Mouse (Mus musculus) liver, embryonic 15.5 days (tissue): ENCODE results near the gene Acsl3. TPM values are rescaled to one million over a fixed set of nuclear protein-coding genes. Genes with fewer than 3 reads are reported as not detected.

Experiments
- ATAC-seq: fragments of 200-750 bp; cut with Nextera tagmentation; 2 replicates; pipeline ENCODE4 v1.8.0; 2017; ENCODE audit warnings: moderate number of reproducible peaks, mild to moderate bottlenecking, moderate library complexity; ENCODE audit not compliant: insufficient read depth
- H3K27ac ChIP-seq: fragments of 300-500 bp; sonication (generic); replicated peaks from 2 replicates; pipeline ENCODE4 v1.5.1; 2015; ENCODE audit warnings: mild to moderate bottlenecking, inconsistent platforms
- H3K27me3 ChIP-seq: fragments of 300-500 bp; sonication (generic); 2 replicates; pipeline ENCODE4 v1.6.1; 2015; ENCODE audit warnings: mild to moderate bottlenecking, inconsistent platforms
- H3K36me3 ChIP-seq: fragments of 300-500 bp; sonication (generic); replicated peaks from 2 replicates; pipeline ENCODE4 v1.6.1; 2015; ENCODE audit warnings: moderate library complexity, mild to moderate bottlenecking, inconsistent platforms
- H3K4me1 ChIP-seq: fragments of 300-500 bp; sonication (generic); replicated peaks from 2 replicates; pipeline ENCODE4 v1.6.1; 2015; ENCODE audit warnings: inconsistent platforms
- H3K4me2 ChIP-seq: fragments of 300-500 bp; sonication (generic); 2 replicates; pipeline ENCODE4 v1.6.1; 2015; ENCODE audit warnings: moderate library complexity, mild to moderate bottlenecking, inconsistent platforms
- H3K4me3 ChIP-seq: fragments of 300-500 bp; sonication (generic); replicated peaks from 2 replicates; pipeline ENCODE4 v1.5.1; 2015; ENCODE audit warnings: mild to moderate bottlenecking, inconsistent platforms
- H3K9ac ChIP-seq: fragments of 300-500 bp; sonication (generic); 2 replicates; pipeline ENCODE4 v1.6.1; 2015; ENCODE audit warnings: moderate library complexity, mild to moderate bottlenecking, inconsistent platforms
- H3K9me3 ChIP-seq: fragments of 300-500 bp; sonication (generic); replicated peaks from 2 replicates; pipeline ENCODE4 v1.6.1; 2016; ENCODE audit warnings: inconsistent platforms
- WGBS: fragments of 180-500 bp; shearing (Covaris S2); methylation state at CpG from one replicate; pipeline ENCODE4 v1.1.7; 2015; ENCODE audit warnings: mixed read lengths; ENCODE audit not compliant: insufficient replicate concordance; 5-methylcytosine and 5-hydroxymethylcytosine counted together
- polyA plus RNA-seq: library from polyadenylated mRNA; unstranded; fragments of >200 nt; fragmentation: Nextera tagmentation; extraction: Ambion mirVana; gene quantifications from 2 replicates; pipeline ENCODE4 v1.2.1, GENCODE M21; 2015

The Acsl3 gene
- polyA plus RNA-seq, 1 experiment from 2014 or later = 21.1 TPM

GRCm38 (mm10) chr1:78724458-78725190 is 67.0 kb downstream of the Acsl3 start:
- 12% methylated on average over 17 of the region's 17 CpGs for WGBS

GRCm38 (mm10) chr1:78725191-78725490 is 67.5 kb downstream of the Acsl3 start:
- Histone ChIP-seq H3K27me3 (no peaks in the 10 kb centered on the region), H3K9me3 (no peaks in the 10 kb centered on the region), H3K9ac (no peak overlapping the region), H3K4me2 (no peak overlapping the region), H3K36me3 (no peaks in the 10 kb centered on the region), H3K4me1 (no peaks in the 10 kb centered on the region), H3K4me3 (no peak overlapping the region), H3K27ac (no peak overlapping the region)
- 22% methylated on average over 3 of the region's 3 CpGs for WGBS
- no peak for ATAC-seq

More at GRCm38 (mm10) chr1:78724458-78725190, 67.0 kb downstream of the Acsl3 start:
- H3K27ac ChIP-seq = no peak overlapping the region
- no peaks in the 10 kb centered on the region for H3K4me1 ChIP-seq
- no peaks in the 10 kb centered on the region for H3K36me3 ChIP-seq
- no peak overlapping the region for H3K4me2 ChIP-seq
- no peak overlapping the region for H3K9ac ChIP-seq
- H3K4me3 ChIP-seq = no peak overlapping the region
- no peaks in the 10 kb centered on the region for H3K27me3 ChIP-seq
- no peaks in the 10 kb centered on the region for H3K9me3 ChIP-seq
- no peak for ATAC-seq

- Histone ChIP-seq H3K9me3 (no peaks in the 10 kb centered on the region), H3K36me3 (no peaks in the 10 kb centered on the region), H3K4me3 (no peak overlapping the region), H3K4me1 (no peaks in the 10 kb centered on the region), H3K27me3 (no peaks in the 10 kb centered on the region), H3K27ac (no peak overlapping the region), H3K9ac (no peak overlapping the region), H3K4me2 (no peak overlapping the region)
- no peak for ATAC-seq
- WGBS = 61% methylated on average over 6 of the region's 6 CpGs
These were observed 68.1 kb downstream of the Acsl3 start for GRCm38 (mm10) chr1:78725617-78726223.

- Histone ChIP-seq H3K4me1 (no peaks in the 10 kb centered on the region), H3K9ac (no peak overlapping the region), H3K27me3 (no peaks in the 10 kb centered on the region), H3K36me3 (no peaks in the 10 kb centered on the region), H3K9me3 (no peaks in the 10 kb centered on the region), H3K4me3 (no peak overlapping the region), H3K4me2 (no peak overlapping the region), H3K27ac (no peak overlapping the region)
- WGBS = 60% methylated on average over 9 of the region's 9 CpGs
- ATAC-seq = no peak
These were observed 72.6 kb downstream of the Acsl3 start for GRCm38 (mm10) chr1:78730114-78730720.

- Histone ChIP-seq H3K9ac (no peak overlapping the region), H3K4me1 (no peaks in the 10 kb centered on the region), H3K36me3 (no peaks in the 10 kb centered on the region), H3K4me3 (no peak overlapping the region), H3K27me3 (no peaks in the 10 kb centered on the region), H3K9me3 (no peaks in the 10 kb centered on the region), H3K27ac (no peak overlapping the region), H3K4me2 (no peak overlapping the region)
- 65% methylated on average over 9 of the region's 9 CpGs for WGBS
- ATAC-seq = no peak
These were observed 74.7 kb downstream of the Acsl3 start for GRCm38 (mm10) chr1:78732290-78732689.

- Histone ChIP-seq H3K4me2 (no peak overlapping the region), H3K27ac (no peak overlapping the region), H3K27me3 (no peaks in the 10 kb centered on the region), H3K4me3 (no peak overlapping the region), H3K36me3 (no peaks in the 10 kb centered on the region), H3K9ac (no peak overlapping the region), H3K4me1 (no peaks in the 10 kb centered on the region), H3K9me3 (no peaks in the 10 kb centered on the region)
- 47% methylated on average over 17 of the region's 17 CpGs for WGBS
- no peak for ATAC-seq
These were observed 76.8 kb downstream of the Acsl3 start for GRCm38 (mm10) chr1:78734261-78735000.

GRCm38 (mm10) chr1:78737646-78738045 is 80.0 kb downstream of the Acsl3 start:
- H3K36me3 ChIP-seq = no peaks in the 10 kb centered on the region
- 63% methylated on average over 5 of the region's 5 CpGs for WGBS
- no peaks in the 10 kb centered on the region for H3K27me3 ChIP-seq
- no peak for ATAC-seq
- no peaks in the 10 kb centered on the region for H3K4me1 ChIP-seq
- no peak overlapping the region for H3K27ac ChIP-seq
- no peaks in the 10 kb centered on the region for H3K9me3 ChIP-seq
- no peak overlapping the region for H3K4me2 ChIP-seq
- H3K4me3 ChIP-seq = no peak overlapping the region
- no peak overlapping the region for H3K9ac ChIP-seq

GRCm38 (mm10) chr1:78740676-78741075 is 83.1 kb downstream of the Acsl3 start:
- WGBS = 82% methylated on average over 11 of the region's 11 CpGs

DNA sequence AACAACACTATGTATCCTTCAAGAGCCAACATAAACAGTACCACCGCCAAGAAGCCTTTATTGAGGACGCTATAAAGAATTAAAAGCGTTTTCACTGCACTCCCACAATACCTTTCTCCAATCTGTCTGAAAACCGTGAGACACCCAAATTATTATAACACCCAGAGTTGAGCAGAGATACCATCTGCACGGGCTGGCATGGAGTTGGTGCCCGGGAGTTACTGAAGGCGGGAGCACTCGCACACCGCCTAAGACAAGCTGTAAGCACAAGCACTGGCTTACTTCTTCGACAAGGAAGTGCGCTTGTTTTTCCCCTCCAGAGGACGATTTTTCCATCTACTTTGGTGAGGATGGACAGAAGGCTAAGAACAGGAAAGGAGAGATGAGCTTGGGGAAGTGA is 84.6 kb downstream of the Acsl3 start:
- ATAC-seq = no peak
- Histone ChIP-seq H3K4me2 (no peak overlapping the region), H3K4me1 (no peaks in the 10 kb centered on the region), H3K36me3 (no peaks in the 10 kb centered on the region), H3K4me3 (no peak overlapping the region), H3K9me3 (no peaks in the 10 kb centered on the region), H3K27ac (no peak overlapping the region), H3K27me3 (no peaks in the 10 kb centered on the region), H3K9ac (no peak overlapping the region)
- WGBS = 73% methylated on average over 12 of the region's 12 CpGs

More at GRCm38 (mm10) chr1:78740676-78741075, 83.1 kb downstream of the Acsl3 start:
- H3K27ac ChIP-seq = no peak overlapping the region
- ATAC-seq = no peak
- H3K4me1 ChIP-seq = no peaks in the 10 kb centered on the region
- no peak overlapping the region for H3K4me2 ChIP-seq
- H3K9ac ChIP-seq = no peak overlapping the region
- H3K27me3 ChIP-seq = no peaks in the 10 kb centered on the region
- no peak overlapping the region for H3K4me3 ChIP-seq
- no peaks in the 10 kb centered on the region for H3K36me3 ChIP-seq
- no peaks in the 10 kb centered on the region for H3K9me3 ChIP-seq

GRCm38 (mm10) chr1:78743318-78743717 is 85.7 kb downstream of the Acsl3 start:
- WGBS = 77% methylated on average over 4 of the region's 4 CpGs

DNA sequence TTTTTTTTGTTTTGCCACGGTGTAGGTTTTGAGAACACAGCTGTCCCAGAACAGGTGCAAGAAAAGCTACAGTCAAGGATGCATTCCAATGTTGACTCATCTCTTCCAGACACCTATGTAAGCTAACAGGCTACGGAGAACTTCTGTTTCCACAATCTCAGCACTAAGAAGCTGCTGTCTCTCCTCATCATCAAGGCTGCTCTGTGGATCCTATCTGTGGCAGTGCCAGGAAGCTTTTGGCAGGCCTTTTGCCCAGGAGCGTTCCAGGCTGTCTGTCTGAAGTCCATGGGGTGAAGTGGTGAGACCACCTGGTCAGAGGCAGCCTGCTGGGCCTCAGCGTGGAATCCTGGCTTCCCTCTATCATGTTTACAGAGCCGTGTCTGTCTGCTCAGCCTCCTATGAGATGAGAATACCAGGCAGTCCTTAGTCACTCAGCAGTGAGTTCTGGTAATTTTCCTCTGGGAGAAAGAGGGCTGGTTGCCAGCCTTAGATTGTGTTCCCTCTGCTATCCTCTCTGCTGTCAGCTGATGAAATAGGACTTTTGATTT is 87.7 kb downstream of the Acsl3 start:
- H3K27ac ChIP-seq = no peak overlapping the region
- H3K36me3 ChIP-seq = no peaks in the 10 kb centered on the region
- H3K4me1 ChIP-seq = no peaks in the 10 kb centered on the region
- no peak for ATAC-seq
- no peak overlapping the region for H3K9ac ChIP-seq
- no peaks in the 10 kb centered on the region for H3K27me3 ChIP-seq
- 39% methylated on average over 5 of the region's 5 CpGs for WGBS
- no peak overlapping the region for H3K4me3 ChIP-seq
- no peaks in the 10 kb centered on the region for H3K9me3 ChIP-seq
- H3K4me2 ChIP-seq = no peak overlapping the region

More at GRCm38 (mm10) chr1:78743318-78743717, 85.7 kb downstream of the Acsl3 start:
- H3K4me1 ChIP-seq = no peaks in the 10 kb centered on the region
- ATAC-seq = no peak
- no peak overlapping the region for H3K9ac ChIP-seq
- H3K9me3 ChIP-seq = no peaks in the 10 kb centered on the region
- no peak overlapping the region for H3K4me3 ChIP-seq
- no peak overlapping the region for H3K4me2 ChIP-seq
- no peaks in the 10 kb centered on the region for H3K27me3 ChIP-seq
- H3K27ac ChIP-seq = no peak overlapping the region
- no peaks in the 10 kb centered on the region for H3K36me3 ChIP-seq
